Mouse (Mus musculus) hematopoietic stem cell, adult 5-6 weeks (primary cell): Measurements from ENCODE around the gene Izumo4. TPM values are rescaled to one million over a fixed set of nuclear protein-coding genes. Genes with fewer than 3 reads are reported as not detected.

Source experiments
- ATAC-seq, 2 experiments: fragments of 125-278 bp in 1 of 2; replicated peaks in 1 of 2; 2 replicates each; pipeline ENCODE4 v1.8.0; 2016 to 2017; ENCODE audit warnings: inconsistent platforms in 2 of 2, mild to moderate bottlenecking in 2 of 2, moderate number of reproducible peaks in 2 of 2, low read depth in 1 of 2, moderate TSS enrichment in 1 of 2; ENCODE audit not compliant: low FRiP score in 2 of 2, poor library complexity in 2 of 2, severe bottlenecking in 2 of 2, insufficient read depth in 1 of 2, low TSS enrichment in 1 of 2
- total RNA-seq: library from RNA; stranded (forward); fragments of 172-1452, 232-1000 nt; gene quantifications from 2 replicates; pipeline ENCODE4 v1.2.3, GENCODE M21; 2017

Gene Izumo4
- total RNA-seq, 1 experiment from 2014 or later: 10.4 TPM

DNA sequence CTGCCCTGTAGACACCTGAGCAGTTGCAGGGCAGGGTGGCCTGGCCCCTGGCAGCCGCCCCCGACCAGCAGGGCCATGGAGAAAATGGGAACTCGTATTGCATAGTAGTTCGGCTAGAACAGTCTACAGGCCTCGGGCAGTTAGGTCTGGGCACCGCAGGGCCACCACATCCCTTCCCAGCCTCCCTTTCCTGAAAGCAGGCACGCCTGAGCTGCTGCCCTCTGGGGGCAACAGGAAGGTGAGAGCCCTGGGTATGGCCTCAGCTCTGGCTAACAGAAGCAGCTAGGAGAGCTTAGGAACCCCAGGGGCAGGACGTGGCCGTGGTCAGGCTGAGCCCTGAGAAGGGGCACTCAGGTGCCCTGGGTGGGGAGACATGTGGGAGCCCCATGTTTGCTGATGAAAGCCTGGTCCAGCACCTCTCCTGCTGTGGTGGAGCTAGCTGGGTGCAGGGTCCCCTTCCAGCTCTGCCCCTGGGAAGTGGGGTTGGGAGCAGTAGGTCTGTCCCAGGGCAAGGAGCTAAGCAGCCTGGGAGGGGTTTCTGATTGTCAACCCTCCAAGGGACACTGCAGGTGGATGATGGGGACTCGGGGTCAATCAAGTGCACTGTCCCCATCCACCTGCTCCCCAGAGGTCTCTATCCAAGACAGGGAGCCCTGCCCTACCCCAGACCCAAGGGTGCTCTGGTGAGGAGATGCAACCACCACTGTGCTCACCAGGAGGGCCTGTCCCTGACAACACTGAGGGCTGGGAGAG lies 35.8 kb upstream of the Izumo4 start:
- peak; percentile 8 to 44; a peak in 2 of 4 replicates for ATAC-seq

DNA sequence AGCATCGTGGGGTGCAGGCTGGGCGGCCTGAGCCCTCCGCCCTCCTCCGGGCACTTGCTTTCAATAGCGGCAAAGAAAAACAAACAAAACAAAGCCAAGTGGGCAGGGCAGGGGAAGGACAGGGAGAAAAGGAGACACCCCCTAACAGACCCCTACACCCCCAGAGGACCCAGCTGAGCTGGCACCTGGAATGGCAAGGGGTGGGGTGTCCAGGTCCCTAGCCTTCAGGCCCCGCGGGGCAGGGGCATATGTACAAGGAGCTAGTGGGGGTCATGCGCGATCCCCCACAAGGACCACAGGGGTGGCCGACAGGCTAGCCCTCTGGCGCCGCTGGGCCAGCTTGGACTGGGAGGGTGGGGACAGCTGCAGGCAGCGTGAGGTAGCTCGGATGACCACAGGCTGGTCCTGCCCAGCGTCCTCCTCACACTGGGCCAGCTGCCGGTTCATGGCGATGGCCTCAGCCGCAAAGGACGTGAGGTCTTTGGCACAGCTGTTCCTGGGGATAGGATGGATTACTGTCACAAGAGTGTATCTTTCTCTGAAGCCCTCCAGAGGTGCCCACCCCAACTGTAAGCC lies 35.1 kb upstream of the Izumo4 start:
- no peak for ATAC-seq

DNA sequence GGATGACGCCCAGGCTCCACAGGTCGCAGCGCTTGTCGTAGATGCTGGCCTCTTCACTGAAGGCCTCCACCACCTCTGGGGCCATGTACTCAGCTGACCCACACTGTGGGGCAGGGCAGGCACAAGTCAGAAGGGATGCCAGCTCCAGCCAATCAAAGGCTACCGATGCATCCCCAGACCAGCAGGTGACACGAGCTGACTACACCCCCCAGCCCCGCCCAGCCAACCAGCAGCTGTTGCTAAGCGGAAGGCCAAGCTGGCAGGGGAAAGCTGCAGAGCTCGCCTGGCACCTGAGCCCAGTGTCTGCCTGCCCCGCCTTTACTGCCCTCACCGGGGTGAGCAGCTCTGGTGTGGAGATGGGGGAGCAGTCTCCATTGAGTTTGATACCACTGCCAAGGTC lies 33.4 kb upstream of the Izumo4 start:
- no peak for ATAC-seq

DNA sequence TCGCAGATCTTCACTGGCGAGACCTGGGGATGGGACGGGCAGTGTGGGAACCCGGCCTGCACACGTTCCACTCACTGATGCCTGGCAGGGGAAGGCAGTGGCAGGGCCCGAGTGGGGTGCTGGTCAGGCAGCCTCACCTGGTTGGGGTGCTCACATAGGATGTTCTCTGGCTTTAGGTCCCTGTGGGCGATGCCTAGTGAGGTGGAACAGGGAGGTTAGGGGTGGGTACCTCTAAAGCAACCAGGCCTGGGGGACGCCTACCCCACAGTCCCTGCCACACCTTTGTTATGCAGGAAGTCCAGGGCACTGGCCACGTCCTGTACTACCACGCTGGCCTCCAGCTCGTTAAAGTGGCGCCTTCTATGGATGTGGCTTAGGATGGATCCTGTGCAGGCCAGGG lies 33.0 kb upstream of the Izumo4 start:
- ATAC-seq: no peak

DNA sequence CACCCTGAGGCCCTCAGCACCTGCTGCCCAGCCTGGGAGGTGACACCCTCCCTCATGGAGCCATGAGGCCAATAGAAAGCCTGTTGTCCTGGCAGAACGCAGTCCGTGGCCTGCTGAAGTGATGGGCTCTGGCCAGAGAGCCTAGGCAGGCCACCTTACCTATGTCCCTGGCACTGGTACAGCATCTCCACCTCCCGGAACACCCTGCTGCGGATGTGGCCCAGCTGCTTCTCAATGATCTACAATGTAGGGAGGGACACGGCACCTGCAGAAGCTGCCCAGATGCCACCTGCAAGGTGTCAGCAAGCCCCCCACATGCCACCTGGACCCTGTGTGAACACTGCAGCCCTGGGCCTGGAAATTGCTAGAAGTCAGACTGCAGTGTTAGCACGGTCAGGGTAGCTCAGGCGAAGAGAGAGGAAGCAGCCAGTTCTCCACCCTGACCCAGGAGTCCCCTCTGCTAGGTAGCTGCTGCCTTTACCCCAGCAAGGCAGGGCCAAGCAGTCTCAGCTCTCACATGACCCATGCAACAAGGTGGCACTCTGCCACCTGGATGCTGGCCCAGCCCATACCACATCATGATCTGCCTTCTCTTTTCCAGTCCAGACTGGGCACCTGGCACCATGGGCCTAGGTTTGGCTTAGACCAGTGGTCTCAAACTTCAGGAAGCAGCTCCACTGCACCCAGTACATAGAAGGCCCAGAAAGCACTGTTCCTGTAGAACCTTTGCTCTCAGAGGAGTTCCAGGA lies 32.1 kb upstream of the Izumo4 start:
- ATAC-seq: peak; percentile 7 to 30; a peak in 2 of 4 replicates

DNA sequence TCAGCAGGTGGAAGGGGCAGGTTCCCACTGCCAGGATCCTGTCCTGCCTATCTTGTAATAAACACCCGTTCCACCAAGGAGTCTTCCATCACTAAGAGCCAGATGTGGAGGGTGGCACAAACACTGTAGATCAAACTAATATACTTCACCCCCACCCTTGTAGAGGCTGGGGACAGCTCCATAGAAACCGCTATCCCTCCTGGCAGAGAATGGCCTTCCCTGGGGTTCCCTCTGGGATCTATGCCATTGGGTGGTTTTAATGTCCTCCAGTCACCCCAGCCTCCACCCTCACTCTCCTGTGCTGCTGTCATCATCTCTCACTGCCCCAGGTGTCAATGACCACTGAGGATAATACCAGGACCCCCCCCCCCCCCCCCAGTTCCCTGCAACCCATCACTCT lies 31.5 kb upstream of the Izumo4 start:
- ATAC-seq: no peak

DNA sequence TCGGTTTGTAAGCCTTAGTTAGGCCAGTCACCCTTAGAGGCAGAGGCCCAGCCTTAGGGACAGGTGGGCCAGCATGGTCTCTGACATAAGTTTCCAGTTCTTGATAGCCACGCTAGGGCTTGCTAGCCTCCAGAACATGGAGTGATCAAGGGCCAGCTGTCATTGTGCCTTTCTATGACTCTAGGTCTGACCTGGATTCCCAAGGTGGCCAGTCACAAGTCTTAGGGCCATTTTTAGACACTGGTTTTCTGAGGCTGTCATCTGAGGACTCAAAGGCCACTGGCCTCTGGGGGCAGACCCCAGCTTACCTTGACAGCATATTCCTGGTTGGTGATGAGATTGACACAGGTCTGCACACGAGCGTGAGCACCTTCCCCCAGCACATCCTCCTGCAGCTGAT lies 30.7 kb upstream of the Izumo4 start:
- no peak for ATAC-seq

DNA sequence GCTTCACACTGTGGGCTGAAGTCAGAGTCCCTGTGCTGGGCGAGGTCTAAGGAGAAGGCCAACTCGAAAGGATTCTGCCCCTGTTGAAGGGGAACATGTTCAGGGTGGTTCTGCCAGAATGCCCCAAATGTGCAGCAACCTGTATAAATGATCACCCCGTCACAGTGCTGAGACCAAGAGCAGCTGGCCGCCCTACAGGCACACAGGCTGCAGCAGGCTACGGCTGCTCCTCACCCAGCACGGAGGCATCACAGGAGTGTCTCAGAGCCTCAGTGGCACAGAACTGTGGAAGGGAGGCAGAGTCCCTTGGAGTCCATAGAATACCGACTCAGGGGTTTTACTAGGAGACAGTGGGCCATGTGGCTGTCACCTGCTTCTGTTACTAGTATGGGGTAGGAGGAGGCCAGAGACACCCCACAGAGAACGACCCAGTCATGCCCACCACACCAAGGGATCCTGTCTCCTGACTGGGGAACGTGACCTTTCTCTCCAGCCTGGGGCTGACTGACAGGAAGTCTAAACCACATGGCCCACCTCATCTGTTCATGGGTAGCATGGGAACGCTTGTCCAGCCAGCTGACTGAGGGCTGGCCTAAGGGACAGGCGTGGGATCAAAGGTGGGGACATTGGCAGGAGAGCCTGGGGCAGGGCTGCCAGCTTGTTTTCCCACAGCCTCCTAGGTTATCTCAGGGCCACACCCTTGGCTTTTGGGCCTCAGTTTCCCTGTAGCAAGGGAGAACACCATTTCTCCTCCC lies 29.9 kb upstream of the Izumo4 start:
- ATAC-seq: no peak

DNA sequence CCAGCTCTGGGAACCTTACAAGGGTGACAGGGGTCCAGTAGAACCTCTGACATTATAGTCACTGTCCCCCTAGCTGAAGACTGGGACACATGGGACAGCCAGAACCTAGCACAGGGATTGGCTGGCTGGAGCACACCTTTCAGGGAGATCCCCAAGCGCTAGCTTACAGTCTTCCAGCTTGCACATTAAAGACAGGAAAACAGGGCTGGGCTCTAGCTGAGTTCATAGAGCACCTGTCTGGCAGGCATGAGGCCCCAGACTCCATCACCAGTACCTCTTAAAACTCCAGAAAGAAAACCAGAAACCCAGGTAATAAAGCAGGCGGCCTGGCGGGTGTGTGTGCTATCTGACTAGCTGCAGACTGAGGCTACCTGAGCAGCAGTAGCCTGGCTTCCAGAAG lies 28.3 kb upstream of the Izumo4 start:
- ATAC-seq: no peak

DNA sequence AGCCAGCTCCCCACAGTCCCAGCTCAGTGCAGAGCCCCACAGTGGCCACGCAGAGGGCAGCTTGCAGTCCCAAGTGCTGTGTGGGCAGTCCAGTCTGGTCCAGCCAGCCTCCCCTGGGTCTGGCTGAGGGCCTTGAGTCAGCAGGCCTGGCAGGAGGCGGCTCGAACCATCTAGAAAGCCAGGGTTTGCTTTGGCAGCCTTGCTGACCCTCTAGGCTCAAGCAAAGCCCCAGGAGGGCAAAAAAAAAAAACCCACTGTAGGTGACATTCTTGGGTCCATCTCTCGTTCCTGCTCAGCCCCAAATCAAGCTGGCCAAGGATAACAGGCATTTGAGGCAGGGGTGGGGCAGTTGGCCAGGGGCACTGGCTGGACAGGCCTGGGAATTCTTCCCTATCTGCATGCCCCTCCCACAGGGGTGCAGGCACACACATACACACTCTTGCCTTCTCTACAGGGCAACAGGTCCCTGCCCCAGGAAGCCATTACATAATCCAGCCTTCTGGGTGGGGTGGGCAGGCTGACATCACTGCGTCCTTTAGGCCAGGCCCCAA lies 27.7 kb upstream of the Izumo4 start:
- ATAC-seq: no peak

DNA sequence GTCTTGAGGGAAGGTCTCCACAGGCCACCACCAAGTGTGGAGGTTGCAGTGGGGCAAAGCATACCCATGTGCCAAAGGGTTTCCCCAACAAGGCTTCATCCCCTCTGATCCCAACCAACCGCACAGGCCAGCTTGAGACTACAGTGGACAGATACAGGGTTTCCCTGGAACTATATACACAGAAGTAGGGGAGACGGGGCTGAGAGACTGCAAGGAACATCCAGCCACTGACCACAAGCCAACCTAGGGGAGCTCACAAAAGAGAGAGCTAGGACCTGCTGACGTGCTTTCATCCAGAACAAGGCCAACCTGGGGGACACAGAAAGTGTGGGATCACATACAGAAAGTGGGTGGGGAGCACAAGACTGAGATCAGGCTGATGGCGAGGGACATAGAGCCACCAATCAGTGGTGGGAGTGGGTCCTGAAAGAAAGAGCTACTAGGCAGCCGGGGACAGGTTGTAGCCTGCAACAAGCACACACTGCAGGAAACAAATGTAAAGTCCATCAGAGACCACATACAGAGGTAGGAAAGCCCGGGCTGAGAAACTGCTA lies 27.1 kb upstream of the Izumo4 start:
- no peak for ATAC-seq

DNA sequence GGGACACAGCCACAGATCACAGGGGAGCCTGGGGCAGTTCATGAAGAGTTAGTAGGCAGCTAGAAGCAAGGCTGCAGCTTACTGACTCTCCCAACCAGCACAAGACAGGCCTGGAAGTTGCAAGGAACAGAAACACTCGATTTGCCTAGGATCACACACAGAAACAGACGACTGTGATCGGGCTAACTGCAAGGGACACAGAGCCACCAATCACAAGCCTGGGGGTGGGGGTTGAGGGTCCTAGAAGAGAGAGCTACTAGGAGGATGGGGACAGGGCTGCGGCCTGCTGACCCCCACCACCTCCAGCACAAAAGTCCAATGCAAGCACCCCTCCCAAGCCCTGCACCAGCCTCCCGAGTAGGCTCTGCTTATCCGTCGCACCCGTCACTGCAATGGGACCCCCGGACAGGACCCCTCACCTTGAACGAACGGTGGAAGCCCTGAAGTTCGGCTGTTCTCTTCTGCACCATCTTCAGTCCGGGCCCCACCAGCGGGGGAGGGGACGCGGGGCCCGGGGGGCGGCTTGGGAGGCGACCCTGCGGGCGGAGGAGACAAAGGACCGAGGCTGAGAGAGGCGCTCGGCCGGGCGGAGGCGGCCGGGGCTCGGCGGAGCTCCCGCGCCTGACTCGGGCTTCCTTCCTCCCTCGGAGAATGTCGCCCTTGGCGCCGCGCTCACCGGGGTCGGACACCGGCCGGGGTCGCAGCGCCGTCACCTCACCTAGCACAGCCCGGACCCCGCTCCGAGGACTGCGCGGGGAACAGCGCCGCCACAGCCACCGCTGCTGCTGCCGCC lies 26.4 kb upstream of the Izumo4 start:
- ATAC-seq: no peak

DNA sequence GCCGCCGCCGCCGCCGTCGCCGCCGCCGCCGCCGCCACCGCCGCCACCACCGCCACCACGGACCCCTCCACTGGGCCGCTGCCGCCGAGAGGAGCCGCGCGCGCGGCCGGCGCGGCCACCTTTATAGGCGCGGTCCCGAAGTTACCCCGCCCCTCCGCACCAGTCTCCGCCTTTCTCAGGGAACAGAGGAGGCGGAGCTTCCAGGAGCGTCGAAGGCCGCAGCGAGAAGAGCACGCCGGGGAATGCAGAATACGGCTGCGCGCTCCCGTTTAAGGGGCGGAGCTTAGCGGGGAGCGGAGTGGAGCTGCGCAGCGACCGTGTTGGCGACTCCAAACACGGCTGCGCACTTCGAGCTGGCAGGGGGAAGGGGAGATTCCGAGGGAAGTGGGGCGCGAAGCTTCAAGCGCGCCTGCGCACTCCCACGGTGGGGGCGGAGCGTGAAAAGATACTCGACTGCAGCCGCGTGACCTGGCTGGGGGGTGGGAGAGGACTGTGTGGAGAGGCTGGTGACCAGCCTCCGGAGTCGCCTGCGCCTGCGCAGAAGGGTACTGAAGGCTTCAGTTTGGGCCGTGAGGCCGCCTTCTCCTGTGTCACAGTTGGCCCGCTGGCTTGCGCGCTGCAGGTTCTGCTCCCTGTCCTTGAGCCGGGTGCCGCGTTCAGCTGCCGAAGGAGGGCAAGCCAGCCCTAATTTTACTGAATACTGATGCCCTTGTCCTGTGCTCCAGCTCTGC lies 25.6 kb upstream of the Izumo4 start:
- ATAC-seq: peak; percentile 59 to 63

DNA sequence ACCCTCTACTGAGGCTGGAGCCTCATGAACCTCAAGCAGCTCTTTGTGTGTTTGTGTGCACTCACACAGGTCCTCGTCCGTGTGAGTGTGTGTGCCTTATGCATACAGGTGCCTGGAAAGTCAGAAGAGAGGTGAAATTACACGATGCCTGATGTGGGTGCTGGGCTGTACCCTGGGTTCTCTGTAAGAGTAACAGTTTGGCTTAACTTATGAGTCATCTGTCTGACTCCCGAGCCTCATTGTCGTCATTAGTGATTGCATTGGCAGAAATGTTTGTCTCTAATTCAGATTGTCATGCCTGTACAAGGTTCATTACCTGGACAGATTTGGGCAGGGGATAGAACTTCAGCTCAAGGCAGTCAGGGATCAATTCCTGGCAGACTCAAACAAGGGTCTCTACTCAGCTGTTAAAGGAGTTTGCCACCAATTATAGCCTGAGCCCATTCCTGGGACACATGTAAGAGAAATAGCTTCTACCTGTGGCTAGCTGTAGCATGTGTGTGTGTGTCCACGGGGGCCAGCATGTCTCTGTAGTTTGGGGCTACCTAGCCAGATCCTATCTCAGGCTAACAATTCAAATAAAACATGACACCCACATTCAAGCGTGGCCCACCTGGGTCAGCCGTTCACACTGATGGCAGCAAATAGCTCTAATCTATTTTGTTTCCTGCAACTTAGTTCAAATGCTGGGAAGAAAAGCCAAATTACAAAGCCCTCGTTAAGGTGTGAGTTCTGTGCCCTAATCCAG lies 24.7 kb upstream of the Izumo4 start:
- no peak for ATAC-seq

DNA sequence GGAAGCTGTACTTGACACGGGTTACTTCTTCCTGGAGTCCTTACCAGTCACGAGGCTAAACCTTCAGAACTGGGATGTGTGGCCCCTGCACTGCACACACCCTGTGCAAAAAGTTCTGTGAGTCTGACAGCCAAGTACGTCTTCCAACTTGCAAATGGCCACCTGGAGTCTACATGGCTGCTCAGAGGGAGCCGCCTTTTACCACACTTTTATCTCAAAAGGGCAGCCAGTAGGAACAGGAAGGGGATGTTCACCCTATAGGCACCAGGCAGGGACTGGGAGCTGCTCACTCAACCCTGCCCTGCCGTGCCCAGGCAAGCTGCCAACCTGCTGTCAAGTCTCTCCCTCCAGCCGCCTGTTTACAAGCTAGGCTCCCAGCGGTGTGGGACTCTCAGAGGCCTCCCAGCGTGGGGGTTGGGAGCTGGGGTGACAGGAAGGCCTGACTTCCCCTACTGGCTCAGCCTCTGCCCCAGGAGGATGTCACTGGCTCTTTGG lies 24.0 kb upstream of the Izumo4 start, which contains the start of gene Mknk2:
Gene Mknk2 (minus strand): TSS at position 171 of the 495 bp plus-strand sequence.
- ATAC-seq: peak; percentile 66 to 68
